Mouse (Mus musculus) regulatory T cell (primary cell): ENCODE results near the gene Apoa4.

ENCODE experiments used
- in situ Hi-C: fragments of 300-600 bp; cut with MboI, MseI; formaldehyde crosslinking; loops from one replicate; pipeline ENCODE4 v1.15.1; 2025; ENCODE audit warnings: high pct_unique_total_duplicates

Apoa4 gene

GRCm38 (mm10) chr9:46224945-46225660 lies 15.4 kb upstream of the Apoa4 start:
- in situ Hi-C loops: no loop called here

- in situ Hi-C loops: no loop called here
Measured at GRCm38 (mm10) chr9:46227064-46227614, 13.4 kb upstream of the Apoa4 start.

DNA sequence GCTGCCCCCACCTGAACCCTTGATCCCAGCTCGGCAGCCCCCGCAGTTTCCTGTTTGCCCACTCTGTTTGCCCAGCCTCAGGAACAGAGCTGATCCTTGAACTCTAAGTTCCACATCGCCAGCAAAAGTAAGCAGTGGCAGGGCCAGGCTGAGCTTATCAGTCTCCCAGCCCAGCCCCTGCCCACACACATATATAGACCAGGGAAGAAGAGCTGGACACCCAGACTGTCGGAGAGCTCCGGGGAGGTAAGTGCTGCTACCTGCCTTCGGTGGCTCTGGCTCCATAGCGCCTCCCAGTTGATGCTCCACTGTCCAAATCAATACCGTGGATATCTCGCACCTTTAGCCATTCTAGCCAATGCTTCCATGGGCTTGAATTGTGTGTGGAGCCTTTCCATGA lies 12.0 kb upstream of the Apoa4 start, which contains the start of gene Apoa1:
Gene Apoa1, plus strand, starts transcription at position 90 of the 400 bp plus-strand sequence.
- in situ Hi-C loops: no loop called here

- in situ Hi-C loops: no loop called here
Measured at GRCm38 (mm10) chr9:46229573-46230449, 10.7 kb upstream of the Apoa4 start.

GRCm38 (mm10) chr9:46230450-46230975 lies 10.0 kb upstream of the Apoa4 start:
- in situ Hi-C loops: no loop called here

DNA sequence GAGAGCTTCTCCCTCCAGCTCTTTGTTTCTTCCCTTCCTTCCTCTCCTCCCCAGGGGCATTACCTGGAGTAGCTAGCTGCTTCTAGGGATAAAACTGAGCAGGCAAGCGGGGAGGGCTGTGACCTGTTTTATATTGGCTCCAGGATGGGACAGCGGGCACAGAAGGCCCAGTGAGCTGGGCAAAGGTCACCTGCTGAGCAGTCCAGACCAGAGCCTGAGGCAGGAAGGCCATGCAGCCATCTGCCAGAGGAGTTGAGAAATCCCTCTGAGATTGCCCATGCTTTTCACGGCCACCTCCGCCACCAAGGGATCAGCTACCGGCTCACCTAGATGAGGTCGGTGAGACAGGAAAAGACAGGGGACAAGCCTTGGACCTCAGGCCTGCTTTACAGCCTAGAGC lies 5.3 kb upstream of the Apoa4 start:
- in situ Hi-C loops: no loop called here

- in situ Hi-C loops: no loop called here
Measured at GRCm38 (mm10) chr9:46235596-46235648, 5.1 kb upstream of the Apoa4 start, which contains the start of gene Apoc3. TSS of gene Apoc3 (minus strand) at chr9:46235636.

- in situ Hi-C loops: no loop called here
Measured at GRCm38 (mm10) chr9:46235649-46236048, 4.8 kb upstream of the Apoa4 start.

DNA sequence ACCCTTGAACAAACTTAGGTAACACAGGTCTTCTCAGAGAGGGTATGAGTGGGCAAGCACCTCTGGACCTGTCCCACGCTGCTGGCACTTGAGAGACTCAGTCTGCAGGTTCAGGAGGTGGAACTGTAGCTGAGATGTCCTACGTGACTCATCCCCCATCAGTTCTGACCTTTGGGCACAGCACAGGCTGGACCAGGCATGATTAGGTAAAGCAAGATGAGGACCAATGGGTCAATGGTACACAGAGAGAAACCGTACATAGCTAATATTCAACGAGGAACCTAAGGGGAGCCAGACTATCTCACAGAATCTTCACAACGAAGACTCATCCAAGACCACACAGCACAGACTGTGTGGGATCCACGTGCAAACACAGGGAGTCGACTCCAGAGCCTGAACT lies 1.6 kb upstream of the Apoa4 start:
- in situ Hi-C loops: no loop called here

DNA sequence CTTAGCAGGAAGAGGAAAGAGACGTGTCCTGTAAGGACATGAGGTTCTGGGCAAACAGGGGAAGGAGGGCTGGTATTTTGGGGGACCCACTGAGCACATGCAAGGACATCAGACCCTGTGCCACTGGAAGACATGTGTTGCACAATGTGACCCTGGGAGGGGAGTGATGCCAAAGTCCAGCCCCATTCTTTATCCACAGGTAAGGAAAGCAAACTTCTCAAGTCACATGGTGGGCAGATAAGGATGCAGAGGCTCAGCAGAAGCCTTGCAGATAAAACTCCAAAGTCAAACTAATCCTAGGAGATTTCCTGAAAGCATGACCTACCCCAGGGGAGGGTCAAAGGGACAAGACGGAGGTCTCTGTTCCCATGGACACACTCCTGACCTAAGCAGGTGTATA lies 1.3 kb downstream of the Apoa4 start:
- in situ Hi-C loops: no loop called here

- in situ Hi-C loops: no loop called here
Measured at GRCm38 (mm10) chr9:46243122-46243521, 2.6 kb downstream of the Apoa4 start.

DNA sequence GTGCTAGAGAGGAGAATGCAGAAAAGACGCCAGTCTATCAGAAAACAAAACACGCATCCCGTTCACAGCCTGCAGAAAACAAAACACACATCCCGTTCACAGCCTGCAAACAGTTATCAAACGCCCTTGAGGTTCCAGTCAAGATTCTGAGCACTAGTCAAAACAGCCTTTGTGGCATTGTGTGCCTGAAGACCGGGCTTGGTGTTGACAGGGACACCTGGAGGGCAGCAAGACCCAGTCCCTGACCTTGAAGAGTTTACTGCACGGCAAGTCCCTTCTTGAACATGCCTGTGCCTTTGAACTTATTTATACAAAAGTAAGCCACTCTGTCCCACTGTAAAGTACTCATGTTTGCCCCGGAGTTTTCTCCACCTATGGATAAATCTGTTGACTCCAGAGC lies 3.1 kb downstream of the Apoa4 start:
- in situ Hi-C loops: no loop called here

DNA sequence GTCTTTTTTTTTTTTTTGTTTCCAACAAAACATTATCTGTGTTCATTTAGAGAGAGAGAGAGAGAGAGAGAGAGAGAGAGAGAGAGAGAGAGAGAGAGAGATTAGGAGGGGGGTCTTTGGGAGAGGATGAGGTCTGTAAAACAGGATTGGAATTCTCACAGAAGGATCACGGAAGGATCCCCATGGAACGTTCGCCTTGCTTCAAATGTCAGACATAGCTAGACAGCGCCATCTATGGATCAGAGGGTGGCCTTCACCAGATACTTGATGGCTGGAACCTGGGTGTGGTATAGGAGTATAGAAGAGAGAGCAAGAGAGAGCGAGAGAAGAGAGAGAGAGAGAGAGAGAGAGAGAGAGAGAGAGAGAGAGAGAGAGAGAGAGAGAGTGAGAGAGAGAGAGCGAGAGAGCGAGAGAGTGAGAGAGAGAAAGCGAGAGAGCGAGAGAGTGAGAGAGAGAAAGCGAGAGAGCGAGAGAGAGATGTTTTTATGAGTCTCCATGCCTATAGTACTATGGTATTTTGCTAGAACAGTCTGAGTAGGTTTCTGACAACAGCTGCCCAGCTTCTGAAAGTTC lies 6.3 kb downstream of the Apoa4 start:
- in situ Hi-C loops: no loop called here

DNA sequence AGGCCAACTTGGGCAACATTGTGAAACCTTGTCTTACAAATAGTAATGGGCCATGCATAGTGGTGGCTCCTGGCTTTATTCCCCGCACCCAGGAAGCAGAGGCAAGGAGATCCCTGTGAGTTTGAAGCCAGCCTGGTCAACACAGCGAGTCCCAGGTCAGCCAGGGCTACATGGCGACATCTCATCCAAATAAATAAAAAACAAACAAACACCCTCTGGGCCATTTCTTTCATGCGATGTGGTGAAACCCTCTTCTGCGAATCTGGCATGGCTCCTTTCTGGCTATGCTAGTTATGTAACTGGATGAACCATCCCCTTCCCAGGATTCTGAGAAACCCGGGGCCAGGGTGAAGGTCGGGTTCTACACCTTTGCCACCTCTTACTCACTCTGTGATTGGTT lies 15.7 kb downstream of the Apoa4 start:
- in situ Hi-C loops: no loop called here

DNA sequence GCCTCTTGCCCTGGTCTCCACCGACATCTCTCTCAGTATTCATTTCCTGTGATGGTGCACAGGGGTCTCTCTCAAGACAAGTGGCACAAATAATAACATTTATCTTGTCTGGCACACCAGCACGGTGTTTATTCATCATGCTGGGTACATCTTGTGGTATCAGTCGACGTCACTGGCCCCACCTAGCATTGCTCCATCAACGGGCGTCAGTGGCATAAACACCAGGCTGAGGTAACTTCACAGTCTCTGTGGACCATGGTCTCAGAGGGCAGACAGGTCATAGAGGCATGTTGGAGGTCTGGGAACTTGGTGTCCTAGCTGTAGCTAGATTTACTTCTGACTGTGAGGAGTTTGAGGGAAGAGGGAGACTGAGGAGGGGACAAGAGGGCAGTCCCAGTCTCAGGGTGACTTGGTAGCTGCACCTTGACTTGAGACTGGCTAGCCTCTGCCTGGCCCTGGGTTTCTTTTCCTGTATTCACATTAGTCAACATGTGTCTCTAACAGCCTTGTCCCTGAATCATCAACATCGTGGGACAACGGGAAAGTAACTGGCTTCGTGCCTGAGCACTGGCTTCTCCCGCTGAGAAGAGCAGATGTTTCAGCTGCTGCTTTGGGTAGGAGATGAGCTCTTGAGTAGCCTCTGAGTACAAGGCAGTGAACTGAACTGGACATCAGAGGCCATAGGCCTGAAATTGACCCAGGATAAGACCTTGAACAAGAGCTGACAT lies 16.3 kb downstream of the Apoa4 start:
- in situ Hi-C loops: no loop called here

DNA sequence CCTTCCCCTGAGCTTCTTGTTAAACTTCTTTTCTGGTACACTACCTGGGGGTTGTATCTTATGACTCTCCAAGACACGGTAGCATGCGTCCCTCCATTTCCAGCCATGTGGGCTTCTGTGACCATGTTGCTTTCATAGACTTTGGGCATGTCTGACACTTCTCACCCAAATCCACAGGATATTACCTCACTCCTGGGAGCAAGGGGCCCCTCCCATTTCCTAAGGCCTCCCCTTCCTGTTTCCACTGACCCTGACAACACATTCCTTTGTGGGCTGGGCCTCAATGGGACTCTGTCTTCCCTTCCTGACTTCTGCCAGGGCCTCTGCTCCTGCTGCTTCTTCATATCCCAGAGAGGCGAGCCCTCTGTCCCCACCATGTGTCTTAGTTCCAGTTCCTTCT lies 17.1 kb downstream of the Apoa4 start:
- in situ Hi-C loops: no loop called here

DNA sequence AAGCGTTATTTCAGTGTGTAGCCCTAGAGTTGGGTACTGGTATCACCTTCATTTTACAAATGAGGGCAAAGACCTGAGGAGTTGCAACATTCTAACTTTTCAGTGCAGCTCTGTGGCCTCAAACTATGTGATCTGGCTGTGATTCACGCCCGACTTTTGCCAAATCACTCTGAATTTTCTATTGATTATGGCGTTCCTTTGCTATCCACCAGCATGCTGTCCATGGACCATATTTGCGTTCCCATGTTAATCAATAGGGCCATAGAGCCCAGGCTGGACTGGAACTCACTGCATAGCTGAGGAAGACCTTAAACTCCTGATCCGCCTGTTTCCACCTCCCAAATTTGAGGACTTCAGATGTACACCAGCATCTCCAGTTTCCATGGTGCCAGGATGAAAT lies 18.6 kb downstream of the Apoa4 start:
- in situ Hi-C loops: no loop called here

DNA sequence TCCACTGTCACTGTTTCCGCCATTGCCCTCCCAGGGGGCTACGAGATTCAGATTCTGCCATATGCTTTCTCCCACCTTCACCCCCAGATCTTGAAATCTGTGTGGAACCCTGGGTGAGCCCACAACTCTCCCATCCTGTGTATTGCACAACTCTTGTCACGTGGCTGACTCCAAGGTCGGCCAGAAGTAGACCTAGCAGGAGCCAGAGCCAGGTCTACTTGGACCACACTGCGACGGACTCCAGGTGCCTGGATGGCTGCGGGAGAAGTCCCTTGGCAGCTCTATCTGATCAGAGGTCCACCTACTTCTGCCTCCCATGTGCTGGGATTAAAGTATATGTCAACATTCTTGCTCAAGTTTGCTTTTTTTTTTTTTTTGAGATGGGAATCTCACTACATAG lies 20.6 kb downstream of the Apoa4 start:
- in situ Hi-C loops: no loop called here

GRCm38 (mm10) chr9:46268343-46268873 lies 27.9 kb downstream of the Apoa4 start, which contains the start of gene Apoa5:
TSS of gene Apoa5 (plus strand) at chr9:46268633.
- in situ Hi-C loops: no loop called here

GRCm38 (mm10) chr9:46269125-46269524 lies 28.6 kb downstream of the Apoa4 start:
- in situ Hi-C loops: no loop called here

GRCm38 (mm10) chr9:46270782-46271181 lies 30.3 kb downstream of the Apoa4 start:
- in situ Hi-C loops: no loop called here

DNA sequence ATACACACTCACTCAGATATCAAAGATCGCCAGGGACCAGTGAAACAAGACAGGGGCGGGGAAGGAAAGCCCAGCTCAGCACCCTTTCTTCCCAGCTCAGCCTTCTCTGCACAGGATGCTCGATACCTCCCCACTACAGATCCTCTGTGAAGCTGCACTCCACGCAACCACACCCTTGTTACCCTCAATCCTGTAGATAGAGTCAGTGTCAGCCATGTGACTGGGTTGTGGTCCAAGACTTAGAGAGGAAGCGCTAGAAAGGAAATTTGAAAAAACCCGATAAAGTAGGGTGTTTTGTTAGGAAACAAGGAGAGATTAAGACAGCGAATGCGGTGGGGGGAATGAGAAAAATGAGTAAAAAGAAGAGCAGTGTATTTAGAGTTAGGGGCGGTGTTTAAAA lies 31.6 kb downstream of the Apoa4 start:
- in situ Hi-C loops: no loop called here
